Mouse (Mus musculus) heart, adult 18-20 months (tissue): ENCODE data around the gene 1700024G13Rik. TPM values are rescaled to one million over a fixed set of nuclear protein-coding genes. Genes with fewer than 3 reads are reported as not detected.

Experiments used
- DNase-seq, 2 experiments: peaks; one replicate each; pipeline ENCODE4 v3.0.0; 2021 to 2022; ENCODE audit warnings: mixed read lengths in 1 of 2
- total RNA-seq, 2 experiments: library from RNA; stranded (reverse); gene quantifications; 2 replicates each; pipeline ENCODE4 v1.2.3; 2021

The 1700024G13Rik gene
- total RNA-seq, 2 experiments from 2014 or later: not detected

- no peak for DNase-seq
These were observed 55.4 kb downstream of the 1700024G13Rik start for GRCm38 (mm10) chr14:32332515-32333445.

- no peak for DNase-seq
These were observed 60.8 kb downstream of the 1700024G13Rik start for GRCm38 (mm10) chr14:32327366-32327765.

Other genes starting within 250 kb of the 1700024G13Rik start
- gene Msmb, start 246.4 kb downstream of the 1700024G13Rik start, total RNA-seq: not detected
- 100 to 1,000 TPM; 146 to 149 TPM for gene Ncoa4, start 228.5 kb downstream of the 1700024G13Rik start, total RNA-seq
- gene Timm23, start 186.5 kb downstream of the 1700024G13Rik start, total RNA-seq: 100 to 1,000 TPM; 205 to 217 TPM
- gene Parg, start 186.4 kb downstream of the 1700024G13Rik start, total RNA-seq: 10 to 100 TPM; 17.0 to 18.5 TPM
- gene Ogdhl, start 66.4 kb downstream of the 1700024G13Rik start, total RNA-seq: 10 to 100 TPM; 70.4 to 86.7 TPM
- not detected for gene Slc18a3, start 76.5 kb upstream of the 1700024G13Rik start, total RNA-seq
- gene Chat, start 77.6 kb upstream of the 1700024G13Rik start, total RNA-seq: not detected
- 1 to 10 TPM; 3.2 to 3.3 TPM for gene Ercc6, start 125.1 kb upstream of the 1700024G13Rik start, total RNA-seq
- not detected for gene Prrxl1, start 211.0 kb upstream of the 1700024G13Rik start, total RNA-seq